Mouse (Mus musculus): ENCODE measurements around the gene Cyp1b1.

- no peak for TF ChIP-seq MAFK (IDR thresholded peaks at IDR 0.05; ENCODE audit: insufficient read depth, low read depth, low read length)
- TF ChIP-seq ZNF384 (IDR thresholded peaks at IDR 0.05; ENCODE audit: low read depth, low read length) = no peak
- no peak for TF ChIP-seq CHD2 (IDR thresholded peaks at IDR 0.05; ENCODE audit: low read depth, low read length)
- TF ChIP-seq HCFC1 (IDR thresholded peaks at IDR 0.05; ENCODE audit: borderline replicate concordance, insufficient read depth, low read length) = no peak
These were observed 44.0 kb downstream of the Cyp1b1 start for GRCm38 (mm10) chr17:79670837-79671236.
